Mouse (Mus musculus) thymus, adult 2 months (tissue): ENCODE results near the gene Ivd. TPM values are rescaled to one million over a fixed set of nuclear protein-coding genes. Genes with fewer than 3 reads are reported as not detected.

ENCODE experiments used
- DNase-seq: peaks from one replicate; pipeline ENCODE4 v3.0.0; 2021
- H3K27ac ChIP-seq: fragments of 200-500 bp; 2 replicates; pipeline ENCODE4 v1.5.1; 2012; ENCODE audit warnings: low read length, control low read depth; ENCODE audit not compliant: control insufficient read depth, insufficient read depth
- H3K27me3 ChIP-seq: fragments of 200-500 bp; 2 replicates; pipeline ENCODE4 v1.6.1; 2012; ENCODE audit warnings: mild to moderate bottlenecking, low read length, moderate library complexity, mixed read lengths; ENCODE audit not compliant: control insufficient read depth, insufficient read depth
- H3K36me3 ChIP-seq: fragments of 200-500 bp; 2 replicates; pipeline ENCODE4 v1.6.1; 2012; ENCODE audit warnings: mild to moderate bottlenecking, low read length, moderate library complexity; ENCODE audit not compliant: control insufficient read depth, insufficient read depth
- H3K4me1 ChIP-seq: fragments of 200-500 bp; replicated peaks from 2 replicates; pipeline ENCODE4 v1.6.1; 2012; ENCODE audit warnings: low read length; ENCODE audit not compliant: control insufficient read depth, insufficient read depth
- H3K4me3 ChIP-seq: fragments of 200-500 bp; 2 replicates; pipeline ENCODE4 v1.5.1; 2012; ENCODE audit warnings: mild to moderate bottlenecking, low read length, control low read depth, moderate library complexity; ENCODE audit not compliant: control insufficient read depth, insufficient read depth
- CTCF ChIP-seq: fragments of 200-500 bp; IDR thresholded peaks from 2 replicates; pipeline ENCODE4 v1.5.1; 2012; ENCODE audit warnings: mild to moderate bottlenecking, control low read depth, low read length, moderate library complexity, borderline replicate concordance; ENCODE audit not compliant: control insufficient read depth, poor library complexity, insufficient read depth; ENCODE audit errors: extremely low read depth
- POLR2A ChIP-seq: fragments of 200-500 bp; IDR thresholded peaks from 2 replicates; pipeline ENCODE4 v1.6.1; 2012; ENCODE audit warnings: mild to moderate bottlenecking, low read length, control low read depth, moderate library complexity; ENCODE audit not compliant: control insufficient read depth, poor library complexity, insufficient read depth; ENCODE audit errors: extremely low read depth
- WGBS: fragments of 180-500 bp; shearing (Covaris S2); methylation state at CpG from one replicate; pipeline ENCODE4 v1.1.7; 2018; 5-methylcytosine and 5-hydroxymethylcytosine counted together
- polyA plus RNA-seq: library from polyadenylated mRNA; depleted of rRNA; stranded (reverse); fragments of >200 nt; gene quantifications from 2 replicates; pipeline ENCODE4 v1.2.3, GENCODE M21; 2012

Gene Ivd
- polyA plus RNA-seq, 1 experiment = 50.6 TPM

GRCm38 (mm10) chr2:118899306-118899705 is 37.6 kb downstream of the Ivd start:
- WGBS = 55% methylated on average over 7 of the region's 7 CpGs
- H3K36me3 ChIP-seq = no peaks in the 10 kb centered on the region
- peaks cover 38% of the 10 kb centered on the region for H3K27me3 ChIP-seq
- DNase-seq = no peak
- TF ChIP-seq POLR2A (no peak), CTCF (no peak)
- peaks cover 38% of the 10 kb centered on the region for H3K4me1 ChIP-seq
- H3K27ac ChIP-seq = no peak overlapping the region
- no peak overlapping the region for H3K4me3 ChIP-seq

DNA sequence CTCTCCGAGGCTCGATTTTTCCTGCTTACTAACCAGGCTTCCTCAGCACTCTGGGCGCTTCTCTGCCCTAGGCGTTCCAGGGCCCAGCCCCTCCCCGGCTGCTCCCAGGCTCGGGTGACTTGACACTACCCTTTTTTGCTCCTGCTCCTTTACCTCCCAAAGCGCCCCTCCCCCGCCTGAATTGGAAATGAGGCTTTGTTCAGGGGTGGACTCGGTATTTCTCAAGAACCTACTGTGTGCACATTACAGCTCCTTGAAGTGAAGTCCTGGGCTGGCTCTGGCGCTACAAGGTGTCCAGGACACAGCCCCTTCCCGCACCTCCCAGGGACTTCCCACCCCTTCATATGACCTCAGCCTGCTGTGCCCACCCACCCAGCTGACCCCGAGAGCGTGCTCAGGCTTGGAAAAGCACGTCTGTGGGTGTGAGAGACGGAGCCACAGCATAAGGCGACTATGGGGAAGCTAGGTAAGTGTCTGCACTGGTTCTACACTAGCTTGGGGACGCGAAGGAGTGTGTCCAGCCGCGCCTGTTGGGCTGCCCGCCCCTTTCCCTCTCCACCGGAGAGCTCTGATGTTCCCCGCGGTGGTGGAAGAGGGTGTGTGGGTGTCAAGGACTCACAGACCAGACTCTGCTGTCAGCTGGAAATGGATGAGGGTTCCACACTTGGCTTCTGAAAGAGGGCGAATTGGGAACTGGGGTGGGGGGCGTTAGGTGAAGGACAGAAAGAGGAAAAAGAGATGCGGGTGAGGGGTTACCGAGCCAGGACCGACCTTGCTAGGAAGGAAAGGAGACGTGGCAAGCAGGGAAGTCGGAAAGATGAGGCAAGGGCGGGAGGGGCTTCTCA is 38.4 kb downstream of the Ivd start, which contains the start of gene Bahd1:
Gene Bahd1 (plus strand): TSS at position 397 of the 845 bp plus-strand sequence.
- H3K27ac ChIP-seq = no peak within 1 kb of the TSS
- TF ChIP-seq POLR2A (no peak; the same call in 1 of the 2 replicates), CTCF (no peak)
- 4% methylated on average over 32 of the region's 32 CpGs for WGBS
- peaks cover 38% of the 10 kb centered on the region for H3K27me3 ChIP-seq
- peak; percentile 29 for DNase-seq
- H3K4me1 ChIP-seq = peaks cover 38% of the 10 kb centered on the region
- H3K36me3 ChIP-seq = no peaks in the 10 kb centered on the region
- H3K4me3 ChIP-seq = peak within 1 kb of the TSS; percentile 43

GRCm38 (mm10) chr2:118900826-118901140 is 39.0 kb downstream of the Ivd start:
- TF ChIP-seq POLR2A (no peak), CTCF (no peak)
- Histone ChIP-seq H3K36me3 (no peaks in the 10 kb centered on the region), H3K4me1 (peaks cover 40% of the 10 kb centered on the region), H3K27ac (no peak overlapping the region), H3K4me3 (peak overlapping the region; percentile 43), H3K27me3 (peaks cover 38% of the 10 kb centered on the region)
- WGBS = 2% methylated on average over 11 of the region's 11 CpGs
- DNase-seq = no peak

GRCm38 (mm10) chr2:118901175-118902031 is 39.6 kb downstream of the Ivd start:
- Histone ChIP-seq H3K27me3 (peaks cover 38% of the 10 kb centered on the region), H3K4me1 (peaks cover 40% of the 10 kb centered on the region), H3K4me3 (peak overlapping the region; percentile 98), H3K36me3 (no peaks in the 10 kb centered on the region), H3K27ac (no peak overlapping the region)
- under 1% methylated on average over 102 of the region's 120 CpGs for WGBS
- no peak for TF ChIP-seq CTCF
- TF ChIP-seq POLR2A = peak; percentile 60
- peak; percentile 98 for DNase-seq

GRCm38 (mm10) chr2:118902051-118903025 is 40.6 kb downstream of the Ivd start:
- Histone ChIP-seq H3K4me1 (peaks cover 35% of the 10 kb centered on the region), H3K27ac (no peak overlapping the region), H3K27me3 (peaks cover 32% of the 10 kb centered on the region)

More at GRCm38 (mm10) chr2:118902051-118903025, 40.6 kb downstream of the Ivd start:
- Histone ChIP-seq H3K36me3 (no peaks in the 10 kb centered on the region), H3K4me3 (peak overlapping the region; percentile 98)
- TF ChIP-seq POLR2A = no peak
- no peak for TF ChIP-seq CTCF
- peak; percentile 45 for DNase-seq
- 2% methylated on average over 100 of the region's 106 CpGs for WGBS
